Mouse (Mus musculus) hindlimb bud, embryonic 11.5 days (tissue): ENCODE measurements around the gene Olfr1000.
"Not testable (repeated sequence)": the region's sequence is repeated elsewhere in the genome, so short reads cannot be mapped to it uniquely, and the experiment has no call there.

Experiments
- DNase-seq: peaks from one replicate; pipeline ENCODE4 v3.0.0-alpha.2; 2012; ENCODE audit warnings: low read depth, low spot score; ENCODE audit errors: extremely low spot score

The Olfr1000 gene

DNA sequence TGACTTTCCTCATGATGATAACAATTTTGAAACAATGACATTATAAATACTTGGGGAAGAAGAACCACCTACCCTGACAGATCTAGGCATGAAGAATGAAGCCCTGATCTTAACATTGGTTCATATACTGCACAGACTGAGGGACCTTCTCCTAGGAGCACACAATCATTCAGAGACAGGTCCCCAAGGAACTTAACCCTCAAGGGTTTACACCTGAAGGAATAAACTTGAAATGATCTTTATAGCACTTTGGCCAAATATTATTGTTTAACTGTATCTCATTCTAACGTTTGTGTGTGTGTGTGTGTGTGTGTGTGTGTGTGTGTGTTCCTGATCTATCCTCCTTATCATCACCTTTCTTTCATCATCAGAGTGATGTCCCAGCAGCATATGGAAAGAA is at the start of gene Olfr1000:
Olfr1000 (minus strand) TSS at position 101 of the 400 bp plus-strand sequence.
- DNase-seq, result no peak

DNA sequence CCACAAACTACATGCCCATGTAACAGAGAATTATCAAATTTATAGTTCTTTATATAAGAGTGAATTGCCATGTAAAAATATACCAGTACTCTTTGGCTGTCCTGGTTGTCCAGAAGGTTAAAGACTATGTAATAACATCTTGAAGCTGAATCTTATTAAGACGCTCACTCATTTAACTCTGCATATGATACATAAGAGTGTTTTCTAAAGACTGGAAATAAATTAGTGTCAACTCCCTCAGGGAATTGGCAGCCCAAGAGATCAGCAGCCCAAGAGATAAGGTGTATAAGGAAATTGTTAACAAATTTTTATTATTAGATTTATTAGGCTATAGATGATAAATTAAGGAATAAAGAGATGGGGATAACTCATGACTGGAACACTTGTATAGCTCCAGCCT is 38.9 kb upstream of the Olfr1000 start, which contains the start of gene Olfr1002:
Olfr1002 (minus strand) TSS at position 101 of the 400 bp plus-strand sequence.
- DNase-seq, result no peak

DNA sequence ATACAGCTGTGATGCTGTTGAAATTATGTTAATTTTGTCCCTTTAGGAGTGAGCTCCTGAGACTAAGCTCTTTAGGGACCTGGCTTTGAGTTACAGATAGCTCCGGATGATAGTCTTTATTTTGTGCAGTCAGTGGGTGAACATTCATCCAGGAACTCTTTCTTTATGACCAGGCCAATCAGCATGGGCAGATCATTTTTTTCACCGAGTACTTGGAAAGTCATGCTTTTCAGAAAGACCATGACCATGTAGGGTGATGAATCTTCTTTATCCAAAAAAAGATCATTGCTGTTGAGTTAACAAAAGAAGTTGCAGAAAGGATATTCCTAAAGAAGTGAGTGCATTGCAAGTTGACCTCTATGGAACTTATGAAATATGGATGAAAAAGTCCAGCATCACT is 23.1 kb downstream of the Olfr1000 start, which contains the start of gene Olfr998:
Olfr998 (plus strand) TSS at position 301 of the 400 bp plus-strand sequence.
- not testable (repeated sequence) for DNase-seq

DNA sequence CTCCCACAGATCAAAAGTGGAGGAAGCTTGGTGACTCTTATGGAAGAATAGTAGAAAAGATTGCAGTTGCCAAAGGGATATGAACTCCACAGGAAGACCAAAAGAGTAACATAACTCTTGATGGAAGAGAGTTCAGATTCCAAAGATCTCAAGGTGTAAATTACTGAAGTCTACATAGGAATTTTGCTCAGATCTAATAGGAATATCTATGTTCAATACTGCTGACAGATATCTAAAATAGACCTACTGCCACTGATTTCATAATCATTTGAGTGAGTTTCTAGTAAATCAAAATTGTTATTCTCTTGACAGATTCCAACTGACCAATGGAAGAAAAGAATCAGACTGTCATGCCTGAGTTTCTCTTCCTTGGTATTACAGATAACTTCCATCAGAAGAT is 32.8 kb downstream of the Olfr1000 start, which contains the start of gene Olfr996:
Olfr996 (plus strand) TSS at position 301 of the 400 bp plus-strand sequence.
- no peak for DNase-seq

DNA sequence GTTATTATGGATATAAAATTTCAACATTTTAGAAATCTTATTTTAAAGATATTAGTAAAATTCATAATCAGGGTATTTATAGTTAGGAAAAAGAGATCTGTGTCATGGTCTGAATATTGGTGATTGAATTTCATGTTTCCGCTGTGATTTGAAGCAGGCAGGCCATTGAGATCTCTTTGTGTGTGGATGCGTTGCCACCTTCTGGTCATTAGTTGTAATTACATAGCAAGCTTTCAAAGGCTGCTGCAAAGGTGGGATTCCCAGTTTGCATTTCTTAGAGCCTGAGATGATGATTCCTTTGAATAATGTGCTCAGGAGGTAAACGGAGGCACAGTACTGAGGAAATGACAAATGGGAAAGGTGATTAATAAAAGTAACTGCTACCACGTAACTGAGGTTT is 50.5 kb downstream of the Olfr1000 start:
- no peak for DNase-seq

DNA sequence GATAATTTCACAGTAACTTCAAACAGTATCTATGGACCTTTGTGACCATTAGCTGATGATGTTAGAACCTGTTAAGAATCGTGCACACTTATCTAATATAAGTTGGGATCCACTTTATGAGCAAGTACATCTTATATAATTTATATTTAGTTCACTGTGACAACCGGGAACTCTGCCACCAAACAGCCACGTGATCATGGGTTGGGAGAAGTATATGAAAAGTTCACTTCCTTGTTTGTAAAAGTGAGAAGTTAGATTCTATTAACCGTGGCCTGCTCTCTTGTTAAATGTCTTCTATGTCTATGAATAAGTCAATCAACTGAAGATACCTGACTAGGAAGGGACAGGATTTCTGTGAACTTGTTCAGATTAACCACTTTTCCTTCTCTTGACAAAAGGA is 51.5 kb downstream of the Olfr1000 start:
- DNase-seq, result no peak
